Mouse (Mus musculus): ENCODE results near the gene Fra10ac1. TPM values are rescaled to one million over a fixed set of nuclear protein-coding genes. Genes with fewer than 3 reads are reported as not detected.

Fra10ac1 gene
- polyA plus RNA-seq, 1 experiment from 2014 or later: 32.6 TPM

DNA sequence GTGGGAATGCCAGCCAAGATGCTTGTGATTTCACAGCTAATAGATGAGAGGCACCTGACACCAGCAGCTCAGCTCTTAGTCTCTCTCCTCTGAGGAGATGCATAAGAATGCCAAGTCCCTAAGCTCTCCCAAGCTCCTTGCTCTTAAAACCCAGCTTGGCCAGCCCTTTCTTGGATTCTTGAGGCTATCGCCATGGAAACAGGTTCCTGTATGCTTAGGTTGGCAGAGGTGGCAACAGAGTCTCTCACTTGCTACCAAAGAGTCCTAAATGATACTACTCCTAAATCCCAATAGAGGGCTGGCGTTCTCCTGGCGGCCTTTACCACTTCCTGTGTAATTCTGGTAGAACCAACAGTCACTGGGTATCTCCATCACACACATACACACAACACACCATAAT, 35.5 kb upstream of the Fra10ac1 start:
- Histone ChIP-seq H3K4me3 (ENCODE audit: low read depth, low read length) (no peak overlapping the region), H3K27ac (ENCODE audit: low read depth) (no peak overlapping the region), H3K9ac (ENCODE audit: low read length) (no peak overlapping the region), H3K36me3 (ENCODE audit: control insufficient read depth, insufficient read depth, low read length) (no peaks in the 10 kb centered on the region), H3K27me3 (replicated peaks; ENCODE audit: control insufficient read depth, insufficient read depth, low read length) (0 out of 2 replicates have a peak, but pooled peaks cover 6% of the 10 kb centered on the region), H3K9me3 (ENCODE audit: control insufficient read depth, low read length) (no peaks in the 10 kb centered on the region), H3K4me2 (ENCODE audit: low read length) (no peak overlapping the region), H3K4me1 (replicated peaks; ENCODE audit: control insufficient read depth, insufficient read depth, low read length) (no peaks in the 10 kb centered on the region)
- no peak for ATAC-seq (replicated peaks; ENCODE audit: low FRiP score, low TSS enrichment, low read depth)
- no peak for DNase-seq (ENCODE audit: low spot score)
- WGBS: 87% methylated on average over 3 of the region's 3 CpGs

DNA sequence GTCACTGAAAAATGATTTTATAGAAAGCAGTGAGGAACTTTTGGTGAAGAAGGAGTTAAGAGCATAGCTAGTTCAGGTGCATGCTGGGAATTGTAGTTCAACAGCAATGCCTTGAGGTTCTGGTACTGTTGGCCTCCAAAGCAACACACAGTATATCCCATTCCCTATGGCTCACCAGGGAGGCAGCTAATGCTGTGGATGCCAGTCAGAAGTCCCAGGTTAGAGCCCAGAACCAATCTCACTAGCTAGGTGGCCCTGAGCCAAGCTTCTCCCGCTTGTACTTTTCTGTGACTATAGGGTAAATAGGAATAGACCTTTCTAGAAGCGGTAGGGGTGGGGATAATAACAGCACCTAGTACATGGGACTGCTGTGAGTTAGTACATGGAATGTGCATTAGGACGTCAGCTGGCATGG, 34.7 kb upstream of the Fra10ac1 start:
- no peaks in the 10 kb centered on the region for H3K9me3 ChIP-seq (ENCODE audit: control insufficient read depth, low read length)
- ATAC-seq (replicated peaks; ENCODE audit: low FRiP score, low TSS enrichment, low read depth): no peak
- DNase-seq (ENCODE audit: low spot score): no peak
- no peaks in the 10 kb centered on the region for H3K4me1 ChIP-seq (replicated peaks; ENCODE audit: control insufficient read depth, insufficient read depth, low read length)
- H3K27me3 ChIP-seq (replicated peaks; ENCODE audit: control insufficient read depth, insufficient read depth, low read length): 0 out of 2 replicates have a peak, but pooled peaks cover 2% of the 10 kb centered on the region
- H3K9ac ChIP-seq (ENCODE audit: low read length): no peak overlapping the region
- 76% methylated on average over 3 of the region's 3 CpGs for WGBS
- H3K36me3 ChIP-seq (ENCODE audit: control insufficient read depth, insufficient read depth, low read length): no peaks in the 10 kb centered on the region
- no peak overlapping the region for H3K27ac ChIP-seq (ENCODE audit: low read depth)
- H3K4me2 ChIP-seq (ENCODE audit: low read length): no peak overlapping the region
- no peak overlapping the region for H3K4me3 ChIP-seq (ENCODE audit: low read depth, low read length)

DNA sequence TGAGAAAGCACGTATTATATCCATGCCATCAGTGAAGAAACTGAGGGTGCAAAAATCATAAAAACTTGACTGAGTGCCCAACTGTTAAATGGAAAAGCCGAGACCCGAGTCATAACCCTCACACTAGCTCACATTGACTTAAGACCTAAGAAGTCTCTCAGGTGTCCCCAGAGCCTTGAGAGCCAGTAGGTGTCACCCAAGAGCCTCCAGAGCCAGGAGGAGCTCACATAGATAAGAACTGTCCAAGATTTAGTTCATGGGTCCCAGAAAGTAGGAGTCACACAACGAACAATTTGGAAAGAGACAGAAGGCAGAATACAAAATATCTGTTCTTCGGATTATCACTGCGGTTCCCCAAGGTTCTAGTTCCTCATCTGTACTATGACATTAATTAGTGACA, 29.8 kb upstream of the Fra10ac1 start:
- Histone ChIP-seq H3K9ac (ENCODE audit: low read length) (no peak overlapping the region), H3K4me3 (ENCODE audit: low read depth, low read length) (no peak overlapping the region), H3K36me3 (ENCODE audit: control insufficient read depth, insufficient read depth, low read length) (no peaks in the 10 kb centered on the region), H3K4me1 (replicated peaks; ENCODE audit: control insufficient read depth, insufficient read depth, low read length) (no peaks in the 10 kb centered on the region), H3K9me3 (ENCODE audit: control insufficient read depth, low read length) (no peaks in the 10 kb centered on the region), H3K4me2 (ENCODE audit: low read length) (no peak overlapping the region), H3K27ac (ENCODE audit: low read depth) (no peak overlapping the region), H3K27me3 (replicated peaks; ENCODE audit: control insufficient read depth, insufficient read depth, low read length) (no peaks in the 10 kb centered on the region)
- WGBS: 60% methylated on average over 6 of the region's 6 CpGs
- no peak for ATAC-seq (replicated peaks; ENCODE audit: low FRiP score, low TSS enrichment, low read depth)
- no peak for DNase-seq (ENCODE audit: low spot score)

DNA sequence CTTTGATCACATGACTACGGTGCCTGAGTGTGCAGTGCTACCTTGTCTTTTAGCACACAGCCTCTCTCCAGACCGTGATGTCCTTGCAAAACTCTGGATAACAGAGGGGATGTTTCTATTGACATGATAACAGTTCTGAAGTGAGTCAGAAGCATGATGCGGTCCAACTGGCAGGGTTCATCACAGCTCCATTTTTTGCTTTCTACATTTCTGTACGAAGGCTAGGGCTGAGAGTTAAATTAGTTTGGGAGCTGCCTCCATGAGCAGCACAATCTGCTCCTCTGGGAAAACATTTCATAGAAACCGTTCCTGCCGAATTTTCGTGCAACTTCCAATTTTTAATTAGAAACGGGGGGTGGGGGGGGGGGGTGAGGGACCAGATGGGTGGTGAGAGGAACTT, 25.7 kb upstream of the Fra10ac1 start:
- Histone ChIP-seq H3K9ac (ENCODE audit: low read length) (no peak overlapping the region), H3K9me3 (ENCODE audit: control insufficient read depth, low read length) (no peaks in the 10 kb centered on the region), H3K4me3 (ENCODE audit: low read depth, low read length) (no peak overlapping the region), H3K4me2 (ENCODE audit: low read length) (no peak overlapping the region), H3K4me1 (replicated peaks; ENCODE audit: control insufficient read depth, insufficient read depth, low read length) (0 out of 2 replicates have a peak, but pooled peaks cover 3% of the 10 kb centered on the region), H3K27me3 (replicated peaks; ENCODE audit: control insufficient read depth, insufficient read depth, low read length) (no peaks in the 10 kb centered on the region), H3K36me3 (ENCODE audit: control insufficient read depth, insufficient read depth, low read length) (no peaks in the 10 kb centered on the region), H3K27ac (ENCODE audit: low read depth) (no peak overlapping the region)
- DNase-seq (ENCODE audit: low spot score): no peak
- WGBS: 83% methylated on average over 8 of the region's 8 CpGs
- ATAC-seq (replicated peaks; ENCODE audit: low FRiP score, low TSS enrichment, low read depth): no peak

DNA sequence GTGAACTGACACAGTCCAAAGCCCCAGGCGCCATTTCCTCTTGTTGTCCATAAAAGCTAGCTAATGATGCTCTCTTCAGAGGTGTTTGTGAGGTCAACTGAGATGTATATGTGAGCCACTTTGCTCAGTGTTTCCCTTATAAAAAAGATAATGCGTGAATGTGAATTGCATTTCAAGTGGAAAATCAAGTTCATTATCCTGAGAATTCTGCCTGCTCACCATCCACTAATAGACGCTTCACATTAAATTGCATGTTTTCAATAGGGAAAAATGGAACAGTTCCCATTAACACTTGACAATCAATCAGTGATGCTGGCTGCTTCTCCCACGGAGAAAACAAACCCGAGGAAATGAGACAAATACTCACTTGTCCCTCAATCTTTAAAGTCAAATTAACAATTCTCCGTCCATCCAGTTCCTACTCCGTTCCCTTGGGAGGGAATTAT, 22.2 kb upstream of the Fra10ac1 start:
- Histone ChIP-seq H3K27ac (ENCODE audit: low read depth) (no peak overlapping the region), H3K4me2 (ENCODE audit: low read length) (no peak overlapping the region), H3K9ac (ENCODE audit: low read length) (no peak overlapping the region), H3K27me3 (replicated peaks; ENCODE audit: control insufficient read depth, insufficient read depth, low read length) (no peaks in the 10 kb centered on the region), H3K4me1 (replicated peaks; ENCODE audit: control insufficient read depth, insufficient read depth, low read length) (0 out of 2 replicates have a peak, but pooled peaks cover 3% of the 10 kb centered on the region), H3K9me3 (ENCODE audit: control insufficient read depth, low read length) (no peaks in the 10 kb centered on the region), H3K36me3 (ENCODE audit: control insufficient read depth, insufficient read depth, low read length) (no peaks in the 10 kb centered on the region), H3K4me3 (ENCODE audit: low read depth, low read length) (no peak overlapping the region)
- 84% methylated on average over 7 of the region's 7 CpGs for WGBS
- DNase-seq (ENCODE audit: low spot score) (no peak), ATAC-seq (replicated peaks; ENCODE audit: low FRiP score, low TSS enrichment, low read depth) (no peak)

DNA sequence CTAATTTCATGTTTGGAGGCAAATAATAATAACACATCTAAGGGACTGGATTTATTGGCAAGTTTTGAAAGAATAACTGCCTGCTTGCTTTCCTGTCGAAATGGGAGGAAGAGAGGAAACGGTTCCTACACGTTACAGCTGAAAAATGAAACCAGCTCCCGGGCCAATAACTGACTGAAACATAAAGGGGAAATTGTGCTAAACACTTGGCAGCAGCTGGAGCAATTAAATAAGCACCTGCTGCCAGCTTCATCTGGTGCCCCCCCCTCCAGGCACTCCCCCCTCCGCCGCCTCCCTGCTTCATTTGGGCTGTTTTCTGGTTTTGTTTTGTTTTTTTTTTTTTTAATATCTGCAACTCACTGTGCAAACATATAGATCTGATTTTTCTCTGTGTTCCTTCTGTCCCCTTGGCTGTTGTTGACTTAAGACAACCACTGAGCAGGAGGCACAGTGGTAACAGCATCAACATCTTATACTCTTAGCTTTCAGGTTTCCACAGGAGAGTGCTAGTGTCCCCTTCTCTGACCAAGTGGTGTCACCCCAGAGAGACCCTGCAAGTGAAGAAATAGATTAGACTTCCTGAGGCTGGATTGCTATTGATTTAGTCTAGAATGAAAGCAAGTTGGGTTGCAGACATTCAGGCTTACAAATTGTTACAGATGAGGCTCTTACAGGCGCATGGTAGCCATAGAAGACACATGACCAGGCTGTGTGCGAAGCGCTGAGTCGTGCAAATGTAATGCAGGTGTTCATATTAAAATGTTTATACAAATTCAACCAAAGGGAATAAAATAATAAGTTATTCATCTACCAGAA, 21.6 kb upstream of the Fra10ac1 start:
- Histone ChIP-seq H3K4me2 (ENCODE audit: low read length) (peak overlapping the region; percentile 4; the same call in 1 of the 2 replicates), H3K27ac (ENCODE audit: low read depth) (no peak overlapping the region), H3K4me3 (ENCODE audit: low read depth, low read length) (no peak overlapping the region), H3K9me3 (ENCODE audit: control insufficient read depth, low read length) (no peaks in the 10 kb centered on the region), H3K4me1 (replicated peaks; ENCODE audit: control insufficient read depth, insufficient read depth, low read length) (0 out of 2 replicates have a peak, but pooled peaks cover 3% of the 10 kb centered on the region), H3K27me3 (replicated peaks; ENCODE audit: control insufficient read depth, insufficient read depth, low read length) (no peaks in the 10 kb centered on the region), H3K36me3 (ENCODE audit: control insufficient read depth, insufficient read depth, low read length) (no peaks in the 10 kb centered on the region), H3K9ac (ENCODE audit: low read length) (no peak overlapping the region)
- ATAC-seq (replicated peaks; ENCODE audit: low FRiP score, low TSS enrichment, low read depth): no peak
- 62% methylated on average over 10 of the region's 10 CpGs for WGBS
- DNase-seq (ENCODE audit: low spot score): no peak

DNA sequence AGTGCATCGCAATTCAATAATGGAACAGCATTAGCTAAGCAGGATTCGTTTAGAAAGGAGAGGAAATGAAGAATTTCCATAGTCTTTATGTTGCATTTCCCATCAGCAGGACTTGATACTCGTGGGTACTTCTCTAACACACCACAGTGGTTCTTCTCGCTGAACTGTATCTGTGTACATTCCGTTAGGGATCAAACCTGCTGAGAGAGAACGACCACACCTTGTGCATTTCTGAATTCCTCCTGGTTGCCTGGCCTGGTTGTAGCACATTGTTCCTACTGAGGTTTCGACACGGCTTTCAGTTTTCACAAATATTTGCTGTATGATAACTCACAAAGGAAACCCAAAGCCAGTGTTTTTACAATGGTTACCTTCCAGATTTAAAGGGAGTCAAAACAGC, 20.8 kb upstream of the Fra10ac1 start:
- no peaks in the 10 kb centered on the region for H3K9me3 ChIP-seq (ENCODE audit: control insufficient read depth, low read length)
- H3K36me3 ChIP-seq (ENCODE audit: control insufficient read depth, insufficient read depth, low read length): no peaks in the 10 kb centered on the region
- no peak overlapping the region for H3K9ac ChIP-seq (ENCODE audit: low read length)
- WGBS: 64% methylated on average over 8 of the region's 8 CpGs
- ATAC-seq (replicated peaks; ENCODE audit: low FRiP score, low TSS enrichment, low read depth) (no peak), DNase-seq (ENCODE audit: low spot score) (no peak)
- no peak overlapping the region for H3K4me3 ChIP-seq (ENCODE audit: low read depth, low read length)
- no peak overlapping the region for H3K4me2 ChIP-seq (ENCODE audit: low read length)
- 0 out of 2 replicates have a peak, but pooled peaks cover 3% of the 10 kb centered on the region for H3K4me1 ChIP-seq (replicated peaks; ENCODE audit: control insufficient read depth, insufficient read depth, low read length)
- no peaks in the 10 kb centered on the region for H3K27me3 ChIP-seq (replicated peaks; ENCODE audit: control insufficient read depth, insufficient read depth, low read length)
- H3K27ac ChIP-seq (ENCODE audit: low read depth): no peak overlapping the region

DNA sequence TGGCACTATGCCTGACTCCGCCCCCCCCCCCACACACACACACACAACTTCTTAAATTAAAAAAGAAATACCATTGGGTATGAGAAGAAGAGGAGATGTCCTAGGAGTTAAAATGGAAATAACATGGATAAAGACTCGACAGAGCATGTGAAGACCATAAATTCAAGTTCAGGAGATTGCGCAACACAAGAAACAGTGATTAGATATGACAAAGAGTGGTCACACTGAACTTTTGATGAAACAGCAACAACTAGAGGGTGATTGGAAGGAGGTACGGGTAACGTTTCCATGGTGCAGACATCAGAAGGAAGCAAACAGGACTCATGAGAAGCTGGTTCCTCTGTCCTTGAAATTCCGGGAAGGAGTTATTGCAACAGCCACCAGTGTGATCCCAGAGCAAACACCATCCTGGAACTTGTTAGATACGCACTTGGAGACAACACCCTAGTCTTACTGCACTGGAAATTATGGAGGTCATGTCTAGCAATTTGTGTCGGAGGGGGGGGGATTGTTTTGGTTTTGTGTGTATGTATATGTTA, 18.4 kb upstream of the Fra10ac1 start:
- no peaks in the 10 kb centered on the region for H3K36me3 ChIP-seq (ENCODE audit: control insufficient read depth, insufficient read depth, low read length)
- H3K27ac ChIP-seq (ENCODE audit: low read depth): no peak overlapping the region
- 74% methylated on average over 8 of the region's 8 CpGs for WGBS
- no peak overlapping the region for H3K4me2 ChIP-seq (ENCODE audit: low read length)
- H3K4me3 ChIP-seq (ENCODE audit: low read depth, low read length): no peak overlapping the region
- no peaks in the 10 kb centered on the region for H3K27me3 ChIP-seq (replicated peaks; ENCODE audit: control insufficient read depth, insufficient read depth, low read length)
- 0 out of 2 replicates have a peak, but pooled peaks cover 3% of the 10 kb centered on the region for H3K4me1 ChIP-seq (replicated peaks; ENCODE audit: control insufficient read depth, insufficient read depth, low read length)
- no peak for DNase-seq (ENCODE audit: low spot score)
- no peaks in the 10 kb centered on the region for H3K9me3 ChIP-seq (ENCODE audit: control insufficient read depth, low read length)
- no peak overlapping the region for H3K9ac ChIP-seq (ENCODE audit: low read length)
- ATAC-seq (replicated peaks; ENCODE audit: low FRiP score, low TSS enrichment, low read depth): no peak

Measured in intestine, embryonic 14.5 days (tissue).